Comparison of ENCODE assay signal across 8 mouse cellular contexts in the genomic region with DNA sequence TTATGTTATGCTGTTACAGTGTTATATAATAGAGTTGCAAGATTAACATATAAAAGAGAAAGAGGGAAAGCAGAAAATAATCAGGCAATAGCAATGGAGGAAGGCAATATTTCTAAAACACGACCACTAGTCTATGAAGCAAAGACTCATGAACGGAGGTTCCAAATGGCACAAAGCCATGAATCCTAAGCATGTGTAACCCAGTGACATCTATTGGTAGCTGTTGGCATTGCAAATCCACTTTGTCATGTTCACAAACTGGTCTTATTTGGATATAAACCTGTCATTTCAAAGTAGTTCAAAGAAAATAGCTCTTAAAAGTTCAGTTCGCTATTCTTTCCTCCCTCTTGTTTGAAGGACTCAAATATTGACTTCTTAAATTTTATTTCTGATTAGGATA.
DNase-seq lines count a peak whose midpoint lies in the region; ATAC-seq and TF ChIP-seq lines count a peak whose summit lies in the region.

No protein-coding gene starts in this region.

- no peak for DNase-seq in liver, postnatal 0 days
- DNase-seq in brain, adult 2 months (ENCODE audit: low read depth, low spot score), result peak; percentile 73
- peak; percentile 69 for DNase-seq in kidney, postnatal 14 days
- DNase-seq in retina, postnatal 1 day, result peak; percentile 72
- no peak for DNase-seq in forebrain, embryonic 10.5 days (ENCODE audit: extremely low spot score, low spot score)

- no peak overlapping the region for H3K4me3 ChIP-seq in forebrain, embryonic 12.5 days (replicated peaks)
- no peak overlapping the region for H3K4me3 ChIP-seq in forebrain, embryonic 16.5 days (replicated peaks; ENCODE audit: low read length)
- no peak overlapping the region for H3K4me3 ChIP-seq in liver, postnatal 0 days (ENCODE audit: low read depth, low read length)
- H3K4me3 ChIP-seq in liver, embryonic 12.5 days, result no peak overlapping the region
- H3K4me3 ChIP-seq in forebrain, embryonic 10.5 days, result no peak overlapping the region

- no peaks in the 10 kb centered on the region for H3K36me3 ChIP-seq in forebrain, embryonic 12.5 days (replicated peaks)
- no peaks in the 10 kb centered on the region for H3K36me3 ChIP-seq in forebrain, embryonic 16.5 days (ENCODE audit: control insufficient read depth, insufficient read depth)
- H3K36me3 ChIP-seq in liver, postnatal 0 days (replicated peaks; ENCODE audit: insufficient read depth, low read length), result no peaks in the 10 kb centered on the region
- no peaks in the 10 kb centered on the region for H3K36me3 ChIP-seq in liver, embryonic 12.5 days
- H3K36me3 ChIP-seq in forebrain, embryonic 10.5 days (replicated peaks), result no peaks in the 10 kb centered on the region

- no peak for TF ChIP-seq EP300 in liver, postnatal 0 days (IDR thresholded peaks at IDR 0.05; ENCODE audit: low read depth)

- H3K27ac ChIP-seq in forebrain, embryonic 12.5 days, result no peak overlapping the region
- no peak overlapping the region for H3K27ac ChIP-seq in forebrain, embryonic 16.5 days (ENCODE audit: low read length)
- H3K27ac ChIP-seq in liver, postnatal 0 days (ENCODE audit: low read depth), result no peak overlapping the region
- no peak overlapping the region for H3K27ac ChIP-seq in liver, embryonic 12.5 days
- H3K27ac ChIP-seq in forebrain, embryonic 10.5 days, result no peak overlapping the region

- H3K9ac ChIP-seq in forebrain, embryonic 12.5 days, result no peak overlapping the region
- H3K9ac ChIP-seq in forebrain, embryonic 16.5 days (replicated peaks; ENCODE audit: low read depth, low read length), result no peak overlapping the region
- H3K9ac ChIP-seq in liver, postnatal 0 days (replicated peaks), result no peak overlapping the region
- no peak overlapping the region for H3K9ac ChIP-seq in liver, embryonic 12.5 days

- no peak overlapping the region for H3K4me2 ChIP-seq in forebrain, embryonic 12.5 days
- no peak overlapping the region for H3K4me2 ChIP-seq in forebrain, embryonic 16.5 days (ENCODE audit: low read length)
- H3K4me2 ChIP-seq in liver, postnatal 0 days (ENCODE audit: low read depth, low read length), result no peak overlapping the region
- H3K4me2 ChIP-seq in liver, embryonic 12.5 days, result no peak overlapping the region

- peak; percentile 64 for TF ChIP-seq CTCF in liver, postnatal 0 days (IDR thresholded peaks at IDR 0.05; ENCODE audit: low read depth)

- H3K9me3 ChIP-seq in forebrain, embryonic 12.5 days, result 0 out of 2 replicates have a peak, but pooled peaks cover 6% of the 10 kb centered on the region
- H3K9me3 ChIP-seq in forebrain, embryonic 16.5 days (ENCODE audit: control insufficient read depth, low read length), result peaks cover 7% of the 10 kb centered on the region
- H3K9me3 ChIP-seq in liver, postnatal 0 days (ENCODE audit: low read length), result no peaks in the 10 kb centered on the region
- H3K9me3 ChIP-seq in liver, embryonic 12.5 days (replicated peaks), result no peaks in the 10 kb centered on the region
- no peaks in the 10 kb centered on the region for H3K9me3 ChIP-seq in forebrain, embryonic 10.5 days

- 35% methylated on average over 3 of the region's 3 CpGs for WGBS in forebrain, embryonic 12.5 days
- 24% methylated on average over 3 of the region's 3 CpGs for WGBS in forebrain, embryonic 16.5 days
- 23% methylated on average over 3 of the region's 3 CpGs for WGBS in liver, postnatal 0 days (ENCODE audit: insufficient replicate concordance)
- 23% methylated on average over 3 of the region's 3 CpGs for WGBS in liver, embryonic 12.5 days (ENCODE audit: insufficient replicate concordance)
- 53% methylated on average over 3 of the region's 3 CpGs for WGBS in forebrain, embryonic 10.5 days

- no peaks in the 10 kb centered on the region for H3K4me1 ChIP-seq in forebrain, embryonic 12.5 days
- no peaks in the 10 kb centered on the region for H3K4me1 ChIP-seq in forebrain, embryonic 16.5 days (replicated peaks; ENCODE audit: control insufficient read depth, insufficient read depth, low read length)
- H3K4me1 ChIP-seq in liver, postnatal 0 days (ENCODE audit: insufficient read depth), result no peaks in the 10 kb centered on the region
- no peaks in the 10 kb centered on the region for H3K4me1 ChIP-seq in liver, embryonic 12.5 days
- no peaks in the 10 kb centered on the region for H3K4me1 ChIP-seq in forebrain, embryonic 10.5 days

- ATAC-seq in forebrain, embryonic 12.5 days (ENCODE audit: low FRiP score), result peak; percentile 39; the same call in 1 of the 2 replicates
- no peak for ATAC-seq in forebrain, embryonic 16.5 days
- no peak for ATAC-seq in liver, postnatal 0 days
- ATAC-seq in liver, embryonic 12.5 days, result no peak

- H3K27me3 ChIP-seq in forebrain, embryonic 12.5 days, result no peaks in the 10 kb centered on the region
- no peaks in the 10 kb centered on the region for H3K27me3 ChIP-seq in forebrain, embryonic 16.5 days (replicated peaks; ENCODE audit: control insufficient read depth, insufficient read depth, low read length)
- H3K27me3 ChIP-seq in liver, postnatal 0 days (ENCODE audit: insufficient read depth, low read length), result no peaks in the 10 kb centered on the region
- no peaks in the 10 kb centered on the region for H3K27me3 ChIP-seq in liver, embryonic 12.5 days (replicated peaks)
- no peaks in the 10 kb centered on the region for H3K27me3 ChIP-seq in forebrain, embryonic 10.5 days (ENCODE audit: poor library complexity, severe bottlenecking)

Comparison
In these comparisons a context has a peak if more than half of its experiments do, and no peak if none do; other contexts are left out.
1. DNase-seq: peak in brain, adult 2 months (single experiment), kidney, postnatal 14 days (single experiment) and retina, postnatal 1 day (single experiment); none in liver, postnatal 0 days (single experiment) and forebrain, embryonic 10.5 days (single experiment).